Mouse (Mus musculus): Measurements from ENCODE around the gene Nrg4. TPM values are rescaled to one million over a fixed set of nuclear protein-coding genes. Genes with fewer than 3 reads are reported as not detected.
A peak's percentile ranks its signal among the peaks of the same experiment; 100 is the strongest.

The Nrg4 gene
- polyA plus RNA-seq, 1 experiment from 2014 or later, result 1.6 TPM

- H3K27me3 ChIP-seq (ENCODE audit: control insufficient read depth, insufficient read depth, low read length), result no peaks in the 10 kb centered on the region
- DNase-seq (ENCODE audit: low spot score) (no peak), ATAC-seq (ENCODE audit: low FRiP score, low TSS enrichment) (no peak)
- no peak overlapping the region for H3K27ac ChIP-seq (replicated peaks)
- no peak overlapping the region for H3K4me3 ChIP-seq (ENCODE audit: low read depth, low read length)
- H3K9me3 ChIP-seq (ENCODE audit: control insufficient read depth, low read length), result no peaks in the 10 kb centered on the region
- H3K36me3 ChIP-seq (ENCODE audit: control insufficient read depth, insufficient read depth, low read length), result no peaks in the 10 kb centered on the region
- H3K4me1 ChIP-seq (replicated peaks; ENCODE audit: control insufficient read depth, insufficient read depth), result no peaks in the 10 kb centered on the region
- 92% methylated on average over 4 of the region's 4 CpGs for WGBS
- H3K9ac ChIP-seq (ENCODE audit: low read length), result no peak overlapping the region
- TF ChIP-seq CTCF (IDR thresholded peaks at IDR 0.05; ENCODE audit: low read depth) (no peak), EP300 (optimal IDR thresholded peaks at IDR 0.05) (no peak)
- H3K4me2 ChIP-seq (replicated peaks; ENCODE audit: low read depth), result no peak overlapping the region
These were observed 34.7 kb downstream of the Nrg4 start for GRCm38 (mm10) chr9:55291966-55292365.

GRCm38 (mm10) chr9:55289475-55290198 is 37.0 kb downstream of the Nrg4 start:
- TF ChIP-seq CTCF (IDR thresholded peaks at IDR 0.05; ENCODE audit: low read depth) (no peak), EP300 (optimal IDR thresholded peaks at IDR 0.05) (no peak)
- no peak overlapping the region for H3K9ac ChIP-seq (ENCODE audit: low read length)
- DNase-seq (ENCODE audit: low spot score), result peak; percentile 29
- no peaks in the 10 kb centered on the region for H3K4me1 ChIP-seq (replicated peaks; ENCODE audit: control insufficient read depth, insufficient read depth)
- no peak overlapping the region for H3K4me3 ChIP-seq (ENCODE audit: low read depth, low read length)
- peak; percentile 49; the same call in 1 of the 2 replicates for ATAC-seq (ENCODE audit: low FRiP score, low TSS enrichment)
- WGBS, result 28% methylated on average over 3 of the region's 3 CpGs
- H3K4me2 ChIP-seq (replicated peaks; ENCODE audit: low read depth), result no peak overlapping the region
- no peaks in the 10 kb centered on the region for H3K9me3 ChIP-seq (ENCODE audit: control insufficient read depth, low read length)
- no peaks in the 10 kb centered on the region for H3K27me3 ChIP-seq (ENCODE audit: control insufficient read depth, insufficient read depth, low read length)
- H3K27ac ChIP-seq (replicated peaks), result no peak overlapping the region
- H3K36me3 ChIP-seq (ENCODE audit: control insufficient read depth, insufficient read depth, low read length), result no peaks in the 10 kb centered on the region

GRCm38 (mm10) chr9:55285197-55285596 is 41.4 kb downstream of the Nrg4 start:
- H3K4me3 ChIP-seq (ENCODE audit: low read depth, low read length), result no peak overlapping the region
- H3K27me3 ChIP-seq (ENCODE audit: control insufficient read depth, insufficient read depth, low read length), result no peaks in the 10 kb centered on the region
- DNase-seq (ENCODE audit: low spot score) (no peak), ATAC-seq (ENCODE audit: low FRiP score, low TSS enrichment) (no peak)
- WGBS, result 62% methylated on average over 3 of the region's 3 CpGs
- H3K4me1 ChIP-seq (replicated peaks; ENCODE audit: control insufficient read depth, insufficient read depth), result no peaks in the 10 kb centered on the region
- H3K27ac ChIP-seq (replicated peaks), result no peak overlapping the region
- H3K4me2 ChIP-seq (replicated peaks; ENCODE audit: low read depth), result no peak overlapping the region
- no peaks in the 10 kb centered on the region for H3K9me3 ChIP-seq (ENCODE audit: control insufficient read depth, low read length)
- no peaks in the 10 kb centered on the region for H3K36me3 ChIP-seq (ENCODE audit: control insufficient read depth, insufficient read depth, low read length)
- no peak for TF ChIP-seq EP300 (optimal IDR thresholded peaks at IDR 0.05)
- TF ChIP-seq CTCF (IDR thresholded peaks at IDR 0.05; ENCODE audit: low read depth), result 0 out of 2 replicates have a peak, but pooled peaks have one; percentile 26
- no peak overlapping the region for H3K9ac ChIP-seq (ENCODE audit: low read length)

GRCm38 (mm10) chr9:55283516-55283915 is 43.1 kb downstream of the Nrg4 start:
- 3% methylated on average over 14 of the region's 14 CpGs for WGBS
- H3K27me3 ChIP-seq (ENCODE audit: control insufficient read depth, insufficient read depth, low read length), result no peaks in the 10 kb centered on the region

GRCm38 (mm10) chr9:55279114-55279825 is 47.4 kb downstream of the Nrg4 start:
- Histone ChIP-seq H3K9me3 (ENCODE audit: control insufficient read depth, low read length) (no peaks in the 10 kb centered on the region), H3K36me3 (ENCODE audit: control insufficient read depth, insufficient read depth, low read length) (no peaks in the 10 kb centered on the region), H3K4me2 (replicated peaks; ENCODE audit: low read depth) (no peak overlapping the region), H3K4me3 (ENCODE audit: low read depth, low read length) (no peak overlapping the region), H3K27ac (replicated peaks) (no peak overlapping the region), H3K27me3 (ENCODE audit: control insufficient read depth, insufficient read depth, low read length) (no peaks in the 10 kb centered on the region), H3K4me1 (replicated peaks; ENCODE audit: control insufficient read depth, insufficient read depth) (no peaks in the 10 kb centered on the region), H3K9ac (ENCODE audit: low read length) (no peak overlapping the region)
- 70% methylated on average over 8 of the region's 8 CpGs for WGBS
- DNase-seq (ENCODE audit: low spot score) (no peak), ATAC-seq (ENCODE audit: low FRiP score, low TSS enrichment) (no peak)
- no peak for TF ChIP-seq EP300 (optimal IDR thresholded peaks at IDR 0.05)
- no peak for TF ChIP-seq CTCF (IDR thresholded peaks at IDR 0.05; ENCODE audit: low read depth)

More at GRCm38 (mm10) chr9:55283516-55283915, 43.1 kb downstream of the Nrg4 start:
- Histone ChIP-seq H3K27ac (replicated peaks) (no peak overlapping the region), H3K4me3 (ENCODE audit: low read depth, low read length) (no peak overlapping the region), H3K4me2 (replicated peaks; ENCODE audit: low read depth) (peak overlapping the region; percentile 12; the same call in 1 of the 2 replicates), H3K4me1 (replicated peaks; ENCODE audit: control insufficient read depth, insufficient read depth) (no peaks in the 10 kb centered on the region), H3K9me3 (ENCODE audit: control insufficient read depth, low read length) (no peaks in the 10 kb centered on the region), H3K36me3 (ENCODE audit: control insufficient read depth, insufficient read depth, low read length) (no peaks in the 10 kb centered on the region), H3K9ac (ENCODE audit: low read length) (no peak overlapping the region)
- peak; percentile 71 for DNase-seq (ENCODE audit: low spot score)
- peak; percentile 66; the same call in 1 of the 2 replicates for ATAC-seq (ENCODE audit: low FRiP score, low TSS enrichment)
- TF ChIP-seq EP300 (optimal IDR thresholded peaks at IDR 0.05) (no peak), CTCF (IDR thresholded peaks at IDR 0.05; ENCODE audit: low read depth) (no peak)

- TF ChIP-seq EP300 (optimal IDR thresholded peaks at IDR 0.05) (no peak), CTCF (IDR thresholded peaks at IDR 0.05; ENCODE audit: low read depth) (no peak)
- no peak for DNase-seq (ENCODE audit: low spot score)
- 63% methylated on average over 4 of the region's 4 CpGs for WGBS
- no peak overlapping the region for H3K4me3 ChIP-seq (ENCODE audit: low read depth, low read length)
- H3K27me3 ChIP-seq (ENCODE audit: control insufficient read depth, insufficient read depth, low read length), result no peaks in the 10 kb centered on the region
- no peak overlapping the region for H3K9ac ChIP-seq (ENCODE audit: low read length)
- no peak overlapping the region for H3K27ac ChIP-seq (replicated peaks)
- no peaks in the 10 kb centered on the region for H3K4me1 ChIP-seq (replicated peaks; ENCODE audit: control insufficient read depth, insufficient read depth)
- H3K4me2 ChIP-seq (replicated peaks; ENCODE audit: low read depth), result no peak overlapping the region
- no peaks in the 10 kb centered on the region for H3K9me3 ChIP-seq (ENCODE audit: control insufficient read depth, low read length)
- no peak for ATAC-seq (ENCODE audit: low FRiP score, low TSS enrichment)
- no peaks in the 10 kb centered on the region for H3K36me3 ChIP-seq (ENCODE audit: control insufficient read depth, insufficient read depth, low read length)
These were observed 49.1 kb downstream of the Nrg4 start for GRCm38 (mm10) chr9:55277562-55277961.
